Mouse (Mus musculus) kidney, embryonic 16.5 days (tissue): Measurements from ENCODE around the gene Lamc1. TPM values are rescaled to one million over a fixed set of nuclear protein-coding genes. Genes with fewer than 3 reads are reported as not detected.
"Not testable (repeated sequence)": the region's sequence is repeated elsewhere in the genome, so short reads cannot be mapped to it uniquely, and the experiment has no call there.

Source experiments
- ATAC-seq: fragments of 200-750 bp; cut with Nextera tagmentation; 2 replicates; pipeline ENCODE4 v1.8.0; 2017; ENCODE audit warnings: moderate TSS enrichment; ENCODE audit not compliant: low FRiP score, low TSS enrichment
- H3K27ac ChIP-seq: fragments of 300-500 bp; sonication (generic); 2 replicates; pipeline ENCODE4 v1.5.1; 2014; ENCODE audit warnings: low read length
- H3K27me3 ChIP-seq: fragments of 300-500 bp; sonication (generic); 2 replicates; pipeline ENCODE4 v1.6.1; 2014; ENCODE audit warnings: low read length, control low read depth, mixed read lengths; ENCODE audit not compliant: insufficient read depth
- H3K36me3 ChIP-seq: fragments of 300-500 bp; sonication (generic); 2 replicates; pipeline ENCODE4 v1.6.1; 2014; ENCODE audit warnings: low read length, control low read depth, mixed read lengths; ENCODE audit not compliant: insufficient read depth
- H3K4me1 ChIP-seq: fragments of 300-500 bp; sonication (generic); 2 replicates; pipeline ENCODE4 v1.6.1; 2014; ENCODE audit warnings: low read length, control low read depth, mixed read lengths; ENCODE audit not compliant: insufficient read depth
- H3K4me2 ChIP-seq: fragments of 300-500 bp; sonication (generic); replicated peaks from 2 replicates; pipeline ENCODE4 v1.6.1; 2014; ENCODE audit warnings: low read depth, low read length
- H3K4me3 ChIP-seq: fragments of 300-500 bp; sonication (generic); 2 replicates; pipeline ENCODE4 v1.5.1; 2014; ENCODE audit warnings: mild to moderate bottlenecking, low read length
- H3K9ac ChIP-seq: fragments of 300-500 bp; sonication (generic); replicated peaks from 2 replicates; pipeline ENCODE4 v1.6.1; 2014; ENCODE audit warnings: low read length
- H3K9me3 ChIP-seq: fragments of 300-500 bp; sonication (generic); 2 replicates; pipeline ENCODE4 v1.6.1; 2016; ENCODE audit warnings: low read length, control low read depth
- WGBS: fragments of 180-500 bp; shearing (Covaris S2); extraction: QIAGEN DNeasy Blood & Tissue Kit; methylation state at CpG from one replicate; pipeline ENCODE4 v1.1.7; 2014; 5-methylcytosine and 5-hydroxymethylcytosine counted together
- polyA plus RNA-seq: library from polyadenylated mRNA; unstranded; fragments of >200 nt; fragmentation: Nextera tagmentation; extraction: Ambion mirVana; gene quantifications from 2 replicates; pipeline ENCODE4 v1.2.1, GENCODE M21; 2015

The Lamc1 gene
- polyA plus RNA-seq, 1 experiment from 2014 or later, result 105 TPM

- Histone ChIP-seq H3K4me2 (no peak overlapping the region), H3K4me1 (no peaks in the 10 kb centered on the region), H3K4me3 (no peak overlapping the region), H3K9me3 (peaks cover 4% of the 10 kb centered on the region; the same call in 1 of the 2 replicates), H3K9ac (no peak overlapping the region), H3K27ac (no peak overlapping the region), H3K27me3 (no peaks in the 10 kb centered on the region), H3K36me3 (no peaks in the 10 kb centered on the region)
- WGBS, result 59% methylated on average over 3 of the region's 3 CpGs
- ATAC-seq, result no peak
Measured at GRCm38 (mm10) chr1:153360556-153360955, 28.0 kb upstream of the Lamc1 start.

DNA sequence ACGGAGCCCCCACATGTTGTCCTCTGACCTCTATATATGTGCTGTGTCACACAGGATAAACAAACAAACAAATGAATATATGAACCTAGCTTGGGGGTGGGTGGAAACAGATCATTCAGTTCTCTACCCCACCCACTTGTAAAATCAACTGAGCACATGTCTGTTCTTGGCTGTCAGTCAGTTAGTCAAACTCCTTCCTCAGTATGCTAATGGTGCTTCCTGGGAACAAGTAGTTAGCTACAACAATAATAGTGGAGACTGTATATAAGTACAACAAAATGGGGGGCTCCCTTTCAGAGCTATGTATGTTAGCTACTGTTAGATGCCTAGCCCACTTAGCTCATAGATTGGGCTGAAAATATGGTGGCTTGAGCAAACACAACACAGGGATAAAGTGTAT is 24.6 kb upstream of the Lamc1 start:
- no peak for ATAC-seq
- 88% methylated on average over 1 of the region's 1 CpGs for WGBS
- H3K4me2 ChIP-seq, result no peak overlapping the region
- no peaks in the 10 kb centered on the region; the same call in 1 of the 2 replicates for H3K4me1 ChIP-seq
- no peak overlapping the region for H3K27ac ChIP-seq
- H3K9ac ChIP-seq, result no peak overlapping the region
- no peaks in the 10 kb centered on the region for H3K36me3 ChIP-seq
- no peaks in the 10 kb centered on the region for H3K9me3 ChIP-seq
- H3K27me3 ChIP-seq, result no peaks in the 10 kb centered on the region
- no peak overlapping the region for H3K4me3 ChIP-seq

- no peak for ATAC-seq
- no peaks in the 10 kb centered on the region for H3K27me3 ChIP-seq
- no peak overlapping the region for H3K4me2 ChIP-seq
- no peaks in the 10 kb centered on the region for H3K36me3 ChIP-seq
- H3K4me3 ChIP-seq, result no peak overlapping the region
- no peaks in the 10 kb centered on the region; the same call in 1 of the 2 replicates for H3K4me1 ChIP-seq
- no peak overlapping the region for H3K9ac ChIP-seq
- H3K9me3 ChIP-seq, result no peaks in the 10 kb centered on the region
- no peak overlapping the region for H3K27ac ChIP-seq
- WGBS, result 42% methylated on average over 2 of the region's 2 CpGs
Measured at GRCm38 (mm10) chr1:153354466-153354865, 21.9 kb upstream of the Lamc1 start.

- ATAC-seq, result peak; percentile 39; the same call in 1 of the 2 replicates
- 60% methylated on average over 18 of the region's 18 CpGs for WGBS
- Histone ChIP-seq H3K4me1 (no peaks in the 10 kb centered on the region; the same call in 1 of the 2 replicates), H3K27me3 (no peaks in the 10 kb centered on the region), H3K4me3 (no peak overlapping the region), H3K27ac (peak overlapping the region; percentile 31; the same call in 1 of the 2 replicates), H3K4me2 (no peak overlapping the region), H3K36me3 (no peaks in the 10 kb centered on the region), H3K9ac (no peak overlapping the region), H3K9me3 (no peaks in the 10 kb centered on the region)
Measured at GRCm38 (mm10) chr1:153353736-153354430, 21.3 kb upstream of the Lamc1 start.

DNA sequence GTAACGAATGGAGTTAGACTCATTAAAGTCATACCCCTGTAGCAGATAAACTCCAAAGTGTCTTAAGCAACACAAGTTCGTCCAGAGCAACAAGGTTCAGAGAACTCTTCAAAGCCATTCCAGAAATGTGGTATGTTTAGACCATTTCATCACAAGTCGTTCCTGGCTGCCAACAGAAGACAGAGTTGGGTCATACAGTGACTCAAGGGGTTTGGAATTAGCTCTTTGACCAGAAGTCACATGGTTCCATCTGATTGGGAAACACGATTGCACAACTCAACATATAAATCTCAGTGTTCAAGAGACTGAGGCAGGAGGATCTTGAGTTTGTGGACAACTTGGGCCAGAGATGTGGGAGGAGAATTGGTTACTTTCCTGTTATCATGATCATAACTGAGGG is 18.4 kb upstream of the Lamc1 start:
- H3K27me3 ChIP-seq, result no peaks in the 10 kb centered on the region
- WGBS, result 78% methylated on average over 4 of the region's 4 CpGs
- no peak overlapping the region for H3K4me2 ChIP-seq
- no peaks in the 10 kb centered on the region for H3K9me3 ChIP-seq
- H3K4me1 ChIP-seq, result peaks cover 9% of the 10 kb centered on the region
- no peak overlapping the region for H3K9ac ChIP-seq
- H3K36me3 ChIP-seq, result no peaks in the 10 kb centered on the region
- H3K27ac ChIP-seq, result no peak overlapping the region
- no peak for ATAC-seq
- H3K4me3 ChIP-seq, result no peak overlapping the region

DNA sequence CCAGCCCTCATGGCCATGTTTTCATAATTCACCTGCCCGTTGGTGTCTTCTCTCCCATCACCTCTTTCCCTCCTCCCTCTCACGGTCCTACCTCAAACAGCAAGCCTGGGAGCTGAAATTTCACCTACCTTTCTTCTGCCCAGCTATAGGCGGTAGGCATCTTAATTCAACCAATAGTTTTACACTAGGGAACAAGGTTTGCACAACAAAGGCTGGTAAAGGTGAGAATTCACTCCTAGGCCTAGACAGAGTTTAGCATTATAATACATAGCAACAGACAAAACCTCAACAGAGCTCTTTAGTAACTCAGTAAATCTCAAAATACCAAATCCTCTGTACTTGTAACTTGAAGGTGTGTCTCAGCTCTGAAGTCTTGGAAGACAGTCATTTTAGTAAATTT is 15.1 kb upstream of the Lamc1 start:
- H3K4me1 ChIP-seq, result peaks cover 13% of the 10 kb centered on the region
- 57% methylated on average over 3 of the region's 3 CpGs for WGBS
- no peak overlapping the region for H3K4me2 ChIP-seq
- H3K9ac ChIP-seq, result no peak overlapping the region
- no peaks in the 10 kb centered on the region for H3K36me3 ChIP-seq
- H3K27ac ChIP-seq, result no peak overlapping the region
- no peaks in the 10 kb centered on the region for H3K27me3 ChIP-seq
- H3K9me3 ChIP-seq, result no peaks in the 10 kb centered on the region
- no peak overlapping the region for H3K4me3 ChIP-seq
- no peak for ATAC-seq

DNA sequence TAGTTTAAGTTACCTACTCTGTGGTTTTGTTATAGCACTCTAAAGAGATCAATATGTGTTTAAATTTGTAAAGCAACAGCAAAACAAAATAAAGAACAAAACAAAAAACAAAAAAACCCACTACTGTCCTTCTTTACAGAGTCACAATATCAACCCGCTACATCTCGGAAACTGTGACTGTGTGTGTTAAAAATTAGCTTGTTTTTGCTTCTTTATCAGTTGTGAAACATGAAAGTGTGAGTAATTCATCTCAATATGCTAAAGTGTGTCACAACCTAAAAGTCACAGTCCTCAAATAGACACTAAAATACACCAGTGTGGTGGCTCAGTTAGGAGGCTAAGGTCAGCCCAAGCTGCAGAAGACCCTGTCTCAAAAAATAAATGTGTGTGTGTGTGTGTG is 14.5 kb upstream of the Lamc1 start:
- Histone ChIP-seq H3K9ac (no peak overlapping the region), H3K4me2 (no peak overlapping the region), H3K4me3 (no peak overlapping the region), H3K27me3 (no peaks in the 10 kb centered on the region), H3K27ac (peak overlapping the region; percentile 89; the same call in 1 of the 2 replicates), H3K9me3 (no peaks in the 10 kb centered on the region), H3K36me3 (no peaks in the 10 kb centered on the region), H3K4me1 (peaks cover 13% of the 10 kb centered on the region)
- 81% methylated on average over 2 of the region's 2 CpGs for WGBS
- ATAC-seq, result no peak

DNA sequence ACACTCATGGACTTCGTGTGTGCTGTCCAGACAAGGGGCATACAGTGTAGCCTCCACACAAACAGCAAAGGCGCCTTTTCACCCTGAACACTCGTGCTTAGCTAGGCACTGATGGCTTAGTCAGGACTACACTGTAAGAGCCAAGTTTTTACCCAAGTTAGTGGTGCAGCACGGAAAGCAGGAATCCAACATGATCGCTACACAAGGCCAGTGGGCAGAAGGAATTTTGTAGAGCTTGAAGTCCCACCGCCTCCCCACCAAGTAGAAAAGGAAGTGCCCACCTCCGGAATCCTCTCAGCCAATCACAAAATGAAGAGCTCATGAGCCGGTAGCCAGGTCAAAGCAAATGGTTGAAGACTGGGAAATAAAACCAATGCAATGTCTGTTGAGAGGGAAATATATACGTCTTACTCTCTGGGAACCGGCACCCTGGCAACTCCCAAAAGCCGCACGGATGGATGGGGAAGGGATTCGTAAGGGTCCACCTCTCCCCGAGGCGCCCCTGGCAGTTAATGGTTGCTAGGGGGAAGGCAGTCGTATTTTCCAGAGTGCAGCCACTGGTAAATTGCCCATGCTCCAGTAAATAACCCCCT is 13.2 kb upstream of the Lamc1 start:
- peak overlapping the region; percentile 46 for H3K4me2 ChIP-seq
- 37% methylated on average over 16 of the region's 16 CpGs for WGBS
- peak; percentile 93 for ATAC-seq
- no peaks in the 10 kb centered on the region for H3K9me3 ChIP-seq
- peaks cover 13% of the 10 kb centered on the region for H3K4me1 ChIP-seq
- no peaks in the 10 kb centered on the region for H3K27me3 ChIP-seq
- H3K9ac ChIP-seq, result peak overlapping the region; percentile 35; the same call in 1 of the 2 replicates
- no peaks in the 10 kb centered on the region for H3K36me3 ChIP-seq
- peak overlapping the region; percentile 34 for H3K4me3 ChIP-seq
- peak overlapping the region; percentile 89 for H3K27ac ChIP-seq

DNA sequence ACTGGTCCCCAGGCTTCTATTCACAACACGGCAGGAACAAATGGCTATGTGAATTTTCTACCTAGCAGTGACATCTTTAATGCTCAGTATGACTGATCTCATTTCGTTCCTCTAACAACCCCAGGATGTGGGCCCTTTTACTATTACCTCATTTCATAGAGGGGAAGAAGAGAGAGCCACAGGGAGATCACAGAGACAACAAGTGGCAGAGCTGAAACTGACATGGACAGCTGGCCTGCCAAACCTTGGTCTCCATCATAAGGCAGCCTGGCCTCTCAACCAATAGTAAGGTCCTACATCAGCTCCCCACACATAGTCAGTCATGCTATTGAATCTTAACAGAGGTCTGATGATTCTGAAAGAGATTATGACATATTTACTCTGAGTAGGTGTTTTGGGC is 12.4 kb upstream of the Lamc1 start:
- H3K9me3 ChIP-seq, result no peaks in the 10 kb centered on the region
- no peak overlapping the region; the same call in 1 of the 2 replicates for H3K4me2 ChIP-seq
- no peak overlapping the region for H3K9ac ChIP-seq
- peaks cover 13% of the 10 kb centered on the region for H3K4me1 ChIP-seq
- peak overlapping the region; percentile 29; the same call in 1 of the 2 replicates for H3K27ac ChIP-seq
- H3K27me3 ChIP-seq, result no peaks in the 10 kb centered on the region
- no peak overlapping the region for H3K4me3 ChIP-seq
- no peaks in the 10 kb centered on the region for H3K36me3 ChIP-seq
- WGBS, result 84% methylated on average over 2 of the region's 2 CpGs
- ATAC-seq, result no peak

DNA sequence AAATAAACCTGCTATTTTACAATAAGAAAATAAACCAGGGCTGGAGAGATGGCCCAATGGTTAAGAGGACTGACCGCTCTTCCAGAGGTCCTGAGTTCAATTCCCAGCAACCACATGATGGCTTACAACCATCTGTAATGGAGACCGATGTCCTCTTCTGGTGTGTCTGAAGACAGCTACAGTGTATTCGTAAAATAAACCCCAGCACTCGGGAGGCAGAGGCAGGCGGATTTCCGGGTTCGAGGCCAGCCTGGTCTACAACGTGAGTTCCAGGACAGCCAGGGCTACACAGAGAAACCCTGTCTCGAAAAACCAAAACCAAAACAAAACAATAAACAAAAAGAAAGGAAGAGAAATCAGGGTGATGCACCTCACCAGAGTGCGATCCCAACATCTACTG is 2.9 kb upstream of the Lamc1 start:
- not testable (repeated sequence) for H3K27me3 ChIP-seq, ATAC-seq, H3K4me1 ChIP-seq, H3K4me3 ChIP-seq, H3K36me3 ChIP-seq, H3K27ac ChIP-seq, H3K9ac ChIP-seq, H3K4me2 ChIP-seq, H3K9me3 ChIP-seq
- 88% methylated on average over 10 of the region's 10 CpGs for WGBS
